Mouse (Mus musculus) liver, embryonic 16.5 days (tissue): ENCODE measurements around the gene Glis2. TPM values are rescaled to one million over a fixed set of nuclear protein-coding genes. Genes with fewer than 3 reads are reported as not detected.

ENCODE experiments used
- ATAC-seq: fragments of 200-750 bp; cut with Nextera tagmentation; 2 replicates; pipeline ENCODE4 v1.8.0; 2017; ENCODE audit warnings: low read depth, mild to moderate bottlenecking, moderate number of reproducible peaks, moderate library complexity
- H3K27ac ChIP-seq: fragments of 300-500 bp; sonication (generic); 2 replicates; pipeline ENCODE4 v1.5.1; 2014; ENCODE audit warnings: mild to moderate bottlenecking, low read length
- H3K27me3 ChIP-seq: fragments of 300-500 bp; sonication (generic); 2 replicates; pipeline ENCODE4 v1.6.1; 2014; ENCODE audit warnings: low read depth, low read length, mixed read lengths; ENCODE audit not compliant: control insufficient read depth, insufficient read depth
- H3K36me3 ChIP-seq: fragments of 300-500 bp; sonication (generic); 2 replicates; pipeline ENCODE4 v1.6.1; 2014; ENCODE audit warnings: mild to moderate bottlenecking; ENCODE audit not compliant: control insufficient read depth, insufficient read depth
- H3K4me1 ChIP-seq: fragments of 300-500 bp; sonication (generic); 2 replicates; pipeline ENCODE4 v1.6.1; 2014; ENCODE audit warnings: low read depth, low read length, mixed read lengths; ENCODE audit not compliant: control insufficient read depth
- H3K4me2 ChIP-seq: fragments of 300-500 bp; sonication (generic); 2 replicates; pipeline ENCODE4 v1.6.1; 2014; ENCODE audit warnings: low read depth, low read length, mixed read lengths
- H3K4me3 ChIP-seq: fragments of 300-500 bp; sonication (generic); 2 replicates; pipeline ENCODE4 v1.5.1; 2014; ENCODE audit warnings: low read depth, mild to moderate bottlenecking, low read length
- H3K9ac ChIP-seq: fragments of 300-500 bp; sonication (generic); 2 replicates; pipeline ENCODE4 v1.6.1; 2014; ENCODE audit warnings: low read depth, low read length
- H3K9me3 ChIP-seq: fragments of 300-500 bp; sonication (generic); replicated peaks from 2 replicates; pipeline ENCODE4 v1.6.1; 2016; ENCODE audit warnings: low read length; ENCODE audit not compliant: control insufficient read depth
- WGBS: fragments of 180-500 bp; shearing (Covaris S2); extraction: QIAGEN DNeasy Blood & Tissue Kit; methylation state at CpG from one replicate; pipeline ENCODE4 v1.1.7; 2014; ENCODE audit not compliant: insufficient replicate concordance; 5-methylcytosine and 5-hydroxymethylcytosine counted together
- polyA plus RNA-seq: library from polyadenylated mRNA; unstranded; fragments of >200 nt; fragmentation: Nextera tagmentation; extraction: Ambion mirVana; gene quantifications from 2 replicates; pipeline ENCODE4 v1.2.1, GENCODE M21; 2015

Gene Glis2
- polyA plus RNA-seq, result 2.1 and 2.5 TPM in 2 replicates

GRCm38 (mm10) chr16:4593971-4594813, at the start of gene Glis2:
Gene Glis2 (plus strand): TSS chr16:4594713.
- H3K4me1 ChIP-seq, result peaks cover 3% of the 10 kb centered on the region
- under 1% methylated on average over 46 of the region's 74 CpGs for WGBS

DNA sequence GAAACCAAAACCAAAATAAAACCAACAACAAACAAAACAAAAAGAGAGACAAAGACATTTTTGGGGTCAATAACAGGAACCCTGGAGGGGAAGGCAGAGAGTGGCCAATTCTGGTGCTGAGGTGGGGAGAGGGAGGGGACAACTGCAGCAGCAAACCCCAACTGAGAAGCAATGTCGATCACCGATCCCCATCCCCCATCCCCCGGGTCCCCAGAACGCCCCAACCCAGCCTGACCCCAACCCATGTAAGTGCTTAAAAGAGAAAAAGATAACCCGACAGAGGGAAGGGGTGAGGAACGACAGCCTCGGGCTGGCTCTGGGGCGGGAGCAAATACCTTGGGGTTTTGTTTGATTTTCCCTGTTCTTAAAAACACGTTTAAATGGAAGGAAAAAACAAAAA, 49.7 kb upstream of the Glis2 start:
- peaks cover 10% of the 10 kb centered on the region for H3K4me1 ChIP-seq
- no peak overlapping the region for H3K27ac ChIP-seq
- H3K4me3 ChIP-seq, result no peak overlapping the region
- H3K9me3 ChIP-seq, result no peaks in the 10 kb centered on the region
- no peaks in the 10 kb centered on the region for H3K27me3 ChIP-seq
- H3K36me3 ChIP-seq, result peaks cover 20% of the 10 kb centered on the region
- H3K9ac ChIP-seq, result no peak overlapping the region
- ATAC-seq, result no peak
- WGBS, result 71% methylated on average over 9 of the region's 9 CpGs
- H3K4me2 ChIP-seq, result no peak overlapping the region

More at GRCm38 (mm10) chr16:4593971-4594813, at the start of gene Glis2:
- no peaks in the 10 kb centered on the region for H3K9me3 ChIP-seq
- H3K4me2 ChIP-seq, result peak within 1 kb of the TSS; percentile 60
- peak within 1 kb of the TSS; percentile 64 for H3K9ac ChIP-seq
- peaks cover 2% of the 10 kb centered on the region; the same call in 1 of the 2 replicates for H3K36me3 ChIP-seq
- peak; percentile 74 for ATAC-seq
- peak within 1 kb of the TSS; percentile 63 for H3K4me3 ChIP-seq
- peak within 1 kb of the TSS; percentile 51 for H3K27ac ChIP-seq
- H3K27me3 ChIP-seq, result peaks cover 40% of the 10 kb centered on the region

DNA sequence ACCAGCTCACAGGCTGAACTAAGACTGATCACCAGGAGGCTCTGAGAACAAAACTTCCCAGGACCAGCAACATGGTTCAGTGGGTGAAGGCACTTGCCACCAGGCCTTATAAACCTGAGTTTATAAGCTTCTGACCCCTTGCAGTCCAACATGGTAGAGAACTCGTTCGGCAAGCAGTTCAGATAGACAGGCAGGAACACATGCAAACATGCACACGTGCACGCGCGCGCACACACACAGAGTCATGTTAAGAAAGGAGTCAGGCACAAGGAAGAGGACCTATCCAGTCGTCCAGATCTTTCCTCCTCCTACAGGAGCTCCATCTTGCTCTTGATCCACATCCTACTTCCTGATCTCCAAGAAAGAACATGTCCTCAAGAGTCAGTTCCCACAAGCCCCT, 47.7 kb upstream of the Glis2 start:
- H3K4me3 ChIP-seq, result no peak overlapping the region
- peaks cover 20% of the 10 kb centered on the region for H3K36me3 ChIP-seq
- H3K9me3 ChIP-seq, result no peaks in the 10 kb centered on the region
- 81% methylated on average over 8 of the region's 8 CpGs for WGBS
- peaks cover 11% of the 10 kb centered on the region for H3K4me1 ChIP-seq
- H3K9ac ChIP-seq, result no peak overlapping the region
- no peaks in the 10 kb centered on the region for H3K27me3 ChIP-seq
- no peak for ATAC-seq
- H3K27ac ChIP-seq, result no peak overlapping the region
- no peak overlapping the region for H3K4me2 ChIP-seq

GRCm38 (mm10) chr16:4547611-4548010, 46.9 kb upstream of the Glis2 start:
- Histone ChIP-seq H3K9ac (no peak overlapping the region), H3K36me3 (peaks cover 20% of the 10 kb centered on the region), H3K27me3 (no peaks in the 10 kb centered on the region), H3K4me3 (no peak overlapping the region), H3K4me2 (no peak overlapping the region), H3K27ac (no peak overlapping the region), H3K9me3 (no peaks in the 10 kb centered on the region), H3K4me1 (peaks cover 14% of the 10 kb centered on the region)
- no peak for ATAC-seq
- 73% methylated on average over 5 of the region's 5 CpGs for WGBS

DNA sequence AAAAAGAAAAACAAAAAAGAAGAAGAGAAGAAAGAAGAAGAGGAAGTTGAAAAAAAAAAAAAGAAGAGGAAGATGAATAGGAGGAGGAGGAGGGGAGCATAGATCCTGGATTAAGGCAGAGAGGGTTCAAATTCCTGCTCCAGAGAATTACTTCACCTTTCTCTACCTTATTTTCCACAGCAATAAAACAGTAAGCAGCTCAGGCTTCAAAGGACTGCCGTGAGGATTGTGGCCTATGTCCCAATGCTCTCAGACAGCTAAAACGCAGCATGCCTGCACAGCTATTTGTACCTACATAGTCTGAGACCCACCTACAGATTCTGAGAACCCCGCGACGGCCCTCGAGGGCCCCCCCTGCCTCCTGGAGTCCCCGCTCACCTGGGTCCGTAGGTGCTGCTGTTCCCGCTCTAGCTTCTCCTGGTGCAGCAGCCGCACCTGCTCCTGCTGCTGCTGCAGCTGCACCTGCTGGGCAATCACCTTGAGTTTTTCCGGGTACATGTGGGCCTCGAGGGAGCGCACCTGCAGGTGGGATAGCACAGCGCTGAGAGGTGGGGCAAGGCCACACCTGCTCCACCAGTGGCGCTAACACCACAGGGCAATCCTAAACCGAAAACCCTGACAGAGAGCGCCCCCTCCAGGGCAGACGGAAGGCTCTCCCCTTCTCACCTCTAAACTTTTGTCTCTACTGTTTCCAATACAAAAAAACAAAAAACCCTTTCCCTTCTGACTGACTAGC, 45.4 kb upstream of the Glis2 start:
- 80% methylated on average over 18 of the region's 18 CpGs for WGBS
- H3K4me3 ChIP-seq, result no peak overlapping the region

DNA sequence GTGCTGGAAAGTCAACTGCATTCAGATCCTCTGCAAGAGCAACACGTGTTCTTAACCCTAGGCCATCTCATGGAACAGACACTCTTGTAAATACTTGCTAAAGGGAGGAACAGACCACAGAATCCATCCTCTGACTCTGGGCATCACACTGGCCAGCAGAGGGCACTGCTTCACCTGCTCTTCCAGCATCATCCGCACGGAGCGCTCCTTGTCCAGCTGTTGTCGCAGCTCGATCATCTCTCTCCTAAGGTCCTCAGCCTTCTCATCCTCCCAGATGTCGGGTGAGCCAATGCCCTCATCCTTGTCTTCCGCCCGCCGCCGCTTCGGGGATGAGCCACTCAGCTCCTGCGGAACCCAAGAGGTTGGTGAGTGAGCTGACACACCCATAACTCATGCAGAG, 43.5 kb upstream of the Glis2 start:
- H3K9me3 ChIP-seq, result no peaks in the 10 kb centered on the region
- H3K4me3 ChIP-seq, result no peak overlapping the region
- 34% methylated on average over 13 of the region's 13 CpGs for WGBS
- peaks cover 12% of the 10 kb centered on the region for H3K36me3 ChIP-seq
- no peak overlapping the region for H3K4me2 ChIP-seq
- peaks cover 47% of the 10 kb centered on the region for H3K4me1 ChIP-seq
- ATAC-seq, result peak; percentile 36
- H3K27ac ChIP-seq, result no peak overlapping the region
- no peak overlapping the region for H3K9ac ChIP-seq
- no peaks in the 10 kb centered on the region for H3K27me3 ChIP-seq

More for the DNA sequence above, 45.4 kb upstream of the Glis2 start:
- Histone ChIP-seq H3K36me3 (peaks cover 20% of the 10 kb centered on the region), H3K27me3 (no peaks in the 10 kb centered on the region), H3K4me1 (peaks cover 28% of the 10 kb centered on the region), H3K4me2 (no peak overlapping the region), H3K9me3 (no peaks in the 10 kb centered on the region), H3K27ac (no peak overlapping the region), H3K9ac (no peak overlapping the region)
- ATAC-seq, result no peak

DNA sequence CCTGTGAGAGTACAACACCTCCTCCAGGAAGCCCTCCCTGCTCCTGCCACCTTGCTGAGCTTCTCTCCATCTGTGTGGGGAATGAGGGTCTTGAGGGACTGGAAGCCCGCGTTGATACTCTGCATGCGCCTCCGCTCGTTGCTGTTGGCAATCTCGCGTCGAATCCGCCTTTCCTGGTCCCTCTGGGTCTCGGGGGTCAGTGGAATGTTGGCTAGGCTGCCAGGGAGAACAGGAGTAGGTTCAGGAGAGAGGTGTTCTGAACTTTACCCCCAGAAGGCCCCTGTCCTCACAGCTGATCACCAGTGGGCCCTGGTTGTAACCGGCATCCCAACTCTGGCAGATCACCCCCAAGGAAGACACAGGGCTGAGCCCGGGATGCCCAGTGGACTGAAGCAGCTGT, 42.6 kb upstream of the Glis2 start:
- ATAC-seq, result no peak
- peak overlapping the region; percentile 59 for H3K27ac ChIP-seq

DNA sequence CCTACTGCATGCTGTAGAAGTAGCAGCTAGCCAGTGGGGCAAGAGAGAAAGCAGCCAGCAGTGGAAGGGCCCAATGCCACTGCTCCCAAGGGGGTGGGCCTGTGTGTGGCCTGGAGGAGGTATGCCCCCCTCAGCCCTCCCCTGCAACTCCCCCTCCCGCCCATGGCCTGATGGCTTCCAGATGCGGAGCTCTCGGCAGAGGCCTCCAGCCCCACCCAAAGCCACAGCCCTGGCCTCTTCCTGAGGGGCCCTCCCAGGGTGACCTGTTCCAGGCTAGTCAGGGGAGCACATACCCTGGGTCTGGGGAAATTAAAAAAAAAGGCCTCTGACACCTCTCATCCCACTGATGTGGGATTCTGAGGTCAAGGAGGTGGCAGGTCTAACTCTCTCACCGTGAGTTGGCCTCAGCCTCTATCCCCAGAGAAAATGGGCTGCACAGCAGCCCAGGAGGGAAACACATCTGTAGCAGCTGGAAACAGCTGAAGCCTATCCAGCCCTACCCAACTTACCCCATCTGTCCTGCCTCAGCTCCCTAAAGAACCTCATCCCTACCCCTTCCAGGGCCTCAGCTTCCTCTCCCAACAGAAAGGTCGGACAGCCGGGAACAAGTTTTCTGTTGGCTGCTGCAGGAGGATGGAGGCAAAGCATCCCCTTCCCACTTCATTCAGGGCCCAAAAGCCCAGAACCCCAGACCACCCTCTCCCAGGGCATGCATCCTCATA, 41.5 kb upstream of the Glis2 start:
- WGBS, result 16% methylated on average over 6 of the region's 6 CpGs
- H3K4me1 ChIP-seq, result peaks cover 66% of the 10 kb centered on the region
- peak overlapping the region; percentile 42 for H3K4me3 ChIP-seq

More for the DNA sequence above, 42.6 kb upstream of the Glis2 start:
- no peaks in the 10 kb centered on the region for H3K9me3 ChIP-seq
- no peaks in the 10 kb centered on the region for H3K27me3 ChIP-seq
- H3K36me3 ChIP-seq, result peaks cover 9% of the 10 kb centered on the region
- WGBS, result 80% methylated on average over 12 of the region's 12 CpGs
- H3K4me3 ChIP-seq, result no peak overlapping the region
- no peak overlapping the region; the same call in 1 of the 2 replicates for H3K9ac ChIP-seq
- H3K4me1 ChIP-seq, result peaks cover 56% of the 10 kb centered on the region
- H3K4me2 ChIP-seq, result no peak overlapping the region; the same call in 1 of the 2 replicates

More for the DNA sequence above, 41.5 kb upstream of the Glis2 start:
- Histone ChIP-seq H3K27me3 (no peaks in the 10 kb centered on the region), H3K27ac (peak overlapping the region; percentile 59), H3K4me2 (peak overlapping the region; percentile 77), H3K36me3 (peaks cover 4% of the 10 kb centered on the region), H3K9ac (peak overlapping the region; percentile 63), H3K9me3 (no peaks in the 10 kb centered on the region)
- peak; percentile 85 for ATAC-seq
